Mouse (Mus musculus): ENCODE measurements at regions not wholly inside any gene's neighbourhood (a gene's known extent, or its start where the extent isn't known, plus 50 kb on each side); places are given as distances from the start of the nearest gene placed in this dataset.

GRCm38 (mm10) chr5:51775502-51776145, 208.1 kb upstream of the Ppargc1a start:
- H3K36me3 ChIP-seq (ENCODE audit: control insufficient read depth, insufficient read depth, low read length): no peaks in the 10 kb centered on the region
- H3K4me1 ChIP-seq (ENCODE audit: control insufficient read depth, insufficient read depth, low read length): no peaks in the 10 kb centered on the region
- H3K27ac ChIP-seq (ENCODE audit: insufficient read depth, low read depth, low read length): no peak overlapping the region
- no peak overlapping the region for H3K4me3 ChIP-seq (ENCODE audit: insufficient read depth, low read depth, low read length)
- no peak for DNase-seq
- WGBS: 92% methylated on average over 9 of the region's 9 CpGs
- H3K27me3 ChIP-seq (replicated peaks; ENCODE audit: control insufficient read depth, insufficient read depth, low read length): no peaks in the 10 kb centered on the region
- TF ChIP-seq POLR2A (IDR thresholded peaks at IDR 0.05; ENCODE audit: low read depth, low read length) (no peak), CTCF (conservative IDR thresholded peaks at IDR 0.05; ENCODE audit: insufficient read depth, insufficient read length, low read depth, low read length) (no peak)

- WGBS: 86% methylated on average over 2 of the region's 2 CpGs
- TF ChIP-seq POLR2A (IDR thresholded peaks at IDR 0.05; ENCODE audit: low read depth, low read length): no peak
- TF ChIP-seq CTCF (conservative IDR thresholded peaks at IDR 0.05; ENCODE audit: insufficient read depth, insufficient read length, low read depth, low read length): no peak
- H3K27me3 ChIP-seq (replicated peaks; ENCODE audit: control insufficient read depth, insufficient read depth, low read length): no peaks in the 10 kb centered on the region
Measured at GRCm38 (mm10) chr5:51771655-51772054, 204.1 kb upstream of the Ppargc1a start.

GRCm38 (mm10) chr5:51766111-51766510, 198.6 kb upstream of the Ppargc1a start:
- WGBS: 88% methylated on average over 3 of the region's 3 CpGs
- Histone ChIP-seq H3K4me1 (ENCODE audit: control insufficient read depth, insufficient read depth, low read length) (no peaks in the 10 kb centered on the region), H3K27me3 (replicated peaks; ENCODE audit: control insufficient read depth, insufficient read depth, low read length) (no peaks in the 10 kb centered on the region), H3K27ac (ENCODE audit: insufficient read depth, low read depth, low read length) (no peak overlapping the region), H3K36me3 (ENCODE audit: control insufficient read depth, insufficient read depth, low read length) (no peaks in the 10 kb centered on the region), H3K4me3 (ENCODE audit: insufficient read depth, low read depth, low read length) (no peak overlapping the region)
- TF ChIP-seq POLR2A (IDR thresholded peaks at IDR 0.05; ENCODE audit: low read depth, low read length) (no peak), CTCF (conservative IDR thresholded peaks at IDR 0.05; ENCODE audit: insufficient read depth, insufficient read length, low read depth, low read length) (no peak)
- no peak for DNase-seq

More at GRCm38 (mm10) chr5:51771655-51772054, 204.1 kb upstream of the Ppargc1a start:
- Histone ChIP-seq H3K27ac (ENCODE audit: insufficient read depth, low read depth, low read length) (no peak overlapping the region), H3K36me3 (ENCODE audit: control insufficient read depth, insufficient read depth, low read length) (no peaks in the 10 kb centered on the region), H3K4me1 (ENCODE audit: control insufficient read depth, insufficient read depth, low read length) (no peaks in the 10 kb centered on the region), H3K4me3 (ENCODE audit: insufficient read depth, low read depth, low read length) (no peak overlapping the region)
- DNase-seq: no peak

DNA sequence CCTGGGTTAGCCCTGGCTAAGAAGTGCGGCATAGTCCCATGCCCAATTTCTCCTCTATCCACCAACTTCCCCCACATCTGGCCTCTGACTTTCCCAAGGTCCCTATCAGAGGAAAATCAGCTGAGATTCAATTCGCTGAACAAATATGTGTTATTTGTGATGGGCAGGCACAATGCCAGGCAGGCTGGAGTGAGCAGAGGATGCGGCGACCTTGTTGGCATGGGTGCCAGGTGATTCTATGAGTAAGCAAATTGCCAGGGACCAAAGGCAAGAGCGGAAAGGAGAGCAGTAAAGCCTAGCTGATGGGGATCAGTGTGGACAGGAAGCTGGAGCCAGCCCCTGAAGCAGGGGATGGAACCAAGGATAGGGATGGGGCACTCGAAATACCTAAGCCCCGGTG, 196.9 kb upstream of the Ppargc1a start:
- no peak for TF ChIP-seq POLR2A (IDR thresholded peaks at IDR 0.05; ENCODE audit: low read depth, low read length)
- TF ChIP-seq CTCF (conservative IDR thresholded peaks at IDR 0.05; ENCODE audit: insufficient read depth, insufficient read length, low read depth, low read length): no peak
- Histone ChIP-seq H3K27ac (ENCODE audit: insufficient read depth, low read depth, low read length) (no peak overlapping the region), H3K4me1 (ENCODE audit: control insufficient read depth, insufficient read depth, low read length) (no peaks in the 10 kb centered on the region), H3K4me3 (ENCODE audit: insufficient read depth, low read depth, low read length) (no peak overlapping the region), H3K36me3 (ENCODE audit: control insufficient read depth, insufficient read depth, low read length) (no peaks in the 10 kb centered on the region), H3K27me3 (replicated peaks; ENCODE audit: control insufficient read depth, insufficient read depth, low read length) (no peaks in the 10 kb centered on the region)
- DNase-seq: no peak
- 87% methylated on average over 7 of the region's 7 CpGs for WGBS

DNA sequence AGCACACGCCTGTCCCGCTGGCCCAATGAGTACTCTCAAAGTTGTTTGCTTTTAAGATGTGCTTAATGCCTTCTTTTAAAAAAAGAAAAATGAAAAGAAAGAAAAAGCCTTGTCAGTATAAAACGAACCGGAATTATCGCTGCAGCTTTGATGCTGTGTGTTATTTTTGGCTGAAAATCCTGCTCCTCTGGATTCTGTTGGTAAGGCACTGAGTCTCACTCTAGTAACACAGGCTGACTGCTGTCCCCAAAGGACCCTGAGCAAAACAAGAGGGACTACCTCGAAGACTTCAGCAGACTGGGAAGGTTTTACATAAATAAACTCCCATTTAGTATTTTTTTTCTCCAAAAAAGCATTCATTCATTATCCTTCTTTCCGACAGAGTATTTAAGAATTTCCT, 196.1 kb upstream of the Ppargc1a start:
- DNase-seq: no peak
- no peak for TF ChIP-seq POLR2A (IDR thresholded peaks at IDR 0.05; ENCODE audit: low read depth, low read length)
- TF ChIP-seq CTCF (conservative IDR thresholded peaks at IDR 0.05; ENCODE audit: insufficient read depth, insufficient read length, low read depth, low read length): no peak
- Histone ChIP-seq H3K27me3 (replicated peaks; ENCODE audit: control insufficient read depth, insufficient read depth, low read length) (no peaks in the 10 kb centered on the region), H3K4me3 (ENCODE audit: insufficient read depth, low read depth, low read length) (no peak overlapping the region), H3K36me3 (ENCODE audit: control insufficient read depth, insufficient read depth, low read length) (no peaks in the 10 kb centered on the region), H3K4me1 (ENCODE audit: control insufficient read depth, insufficient read depth, low read length) (no peaks in the 10 kb centered on the region), H3K27ac (ENCODE audit: insufficient read depth, low read depth, low read length) (no peak overlapping the region)
- WGBS: 77% methylated on average over 7 of the region's 7 CpGs

- Histone ChIP-seq H3K4me1 (ENCODE audit: control insufficient read depth, insufficient read depth, low read length) (no peaks in the 10 kb centered on the region), H3K27me3 (replicated peaks; ENCODE audit: control insufficient read depth, insufficient read depth, low read length) (no peaks in the 10 kb centered on the region), H3K27ac (ENCODE audit: insufficient read depth, low read depth, low read length) (no peak overlapping the region), H3K4me3 (ENCODE audit: insufficient read depth, low read depth, low read length) (no peak overlapping the region), H3K36me3 (ENCODE audit: control insufficient read depth, insufficient read depth, low read length) (no peaks in the 10 kb centered on the region)
- DNase-seq: no peak
- no peak for TF ChIP-seq POLR2A (IDR thresholded peaks at IDR 0.05; ENCODE audit: low read depth, low read length)
- TF ChIP-seq CTCF (conservative IDR thresholded peaks at IDR 0.05; ENCODE audit: insufficient read depth, insufficient read length, low read depth, low read length): no peak
- WGBS: 57% methylated on average over 3 of the region's 3 CpGs
Measured at GRCm38 (mm10) chr5:51762352-51762751, 194.8 kb upstream of the Ppargc1a start.

DNA sequence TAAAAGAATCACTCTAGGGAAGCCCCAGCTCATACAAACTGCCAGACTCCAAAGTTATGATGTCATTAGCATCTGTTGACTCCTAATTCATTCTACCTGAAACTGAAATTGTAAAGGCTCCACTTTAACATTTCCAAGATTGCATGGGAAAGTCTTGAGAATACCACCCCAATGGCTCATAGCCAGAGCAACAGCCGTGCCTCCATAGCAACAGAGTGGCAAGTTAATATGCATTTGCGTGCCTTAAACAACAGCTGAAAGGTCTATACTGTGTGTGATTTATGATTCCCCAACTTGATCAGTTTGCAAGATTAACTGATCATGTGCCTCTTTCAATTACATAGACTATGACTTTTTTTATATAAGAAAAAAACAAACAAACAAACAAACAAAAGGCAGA, 190.8 kb upstream of the Ppargc1a start:
- Histone ChIP-seq H3K4me3 (ENCODE audit: insufficient read depth, low read depth, low read length) (no peak overlapping the region), H3K27ac (ENCODE audit: insufficient read depth, low read depth, low read length) (no peak overlapping the region), H3K4me1 (ENCODE audit: control insufficient read depth, insufficient read depth, low read length) (no peaks in the 10 kb centered on the region), H3K36me3 (ENCODE audit: control insufficient read depth, insufficient read depth, low read length) (no peaks in the 10 kb centered on the region), H3K27me3 (replicated peaks; ENCODE audit: control insufficient read depth, insufficient read depth, low read length) (no peaks in the 10 kb centered on the region)
- 85% methylated on average over 2 of the region's 2 CpGs for WGBS
- DNase-seq: no peak
- TF ChIP-seq CTCF (conservative IDR thresholded peaks at IDR 0.05; ENCODE audit: insufficient read depth, insufficient read length, low read depth, low read length) (no peak), POLR2A (IDR thresholded peaks at IDR 0.05; ENCODE audit: low read depth, low read length) (no peak)
